Mouse (Mus musculus): ENCODE results near the gene Hist1h2ad. TPM values are rescaled to one million over a fixed set of nuclear protein-coding genes. Genes with fewer than 3 reads are reported as not detected.
A peak's percentile ranks its signal among the peaks of the same experiment; 100 is the strongest.
"Not testable (repeated sequence)": the region's sequence is repeated elsewhere in the genome, so short reads cannot be mapped to it uniquely, and the experiment has no call there.

Hist1h2ad gene
- polyA plus RNA-seq, 2 experiments, result 1.2 to 6.1 TPM

- peak overlapping the region; percentile 45 for H3K4me3 ChIP-seq (replicated peaks; ENCODE audit: low read length)
- peaks cover 25% of the 10 kb centered on the region for H3K4me1 ChIP-seq (ENCODE audit: control insufficient read depth, insufficient read depth, low read length)
- DNase-seq (ENCODE audit: low spot score) (peak; percentile 78), ATAC-seq (ENCODE audit: low FRiP score, low read depth) (no peak)
- H3K4me2 ChIP-seq (replicated peaks; ENCODE audit: low read depth, low read length, severe bottlenecking), result peak overlapping the region; percentile 80
- H3K36me3 ChIP-seq (ENCODE audit: control insufficient read depth, insufficient read depth, low read length), result no peaks in the 10 kb centered on the region
- H3K27ac ChIP-seq (replicated peaks; ENCODE audit: low read depth, low read length), result peak overlapping the region; percentile 94
- no peaks in the 10 kb centered on the region for H3K9me3 ChIP-seq (ENCODE audit: control insufficient read depth, low read length)
- WGBS, result under 1% methylated on average over 21 of the region's 21 CpGs
- H3K27me3 ChIP-seq (ENCODE audit: control insufficient read depth, insufficient read depth, low read length), result no peaks in the 10 kb centered on the region
- peak overlapping the region; percentile 67 for H3K9ac ChIP-seq (ENCODE audit: low read depth, low read length, severe bottlenecking)
- peak; percentile 88; the same call in 1 of the 2 replicates for TF ChIP-seq POLR2A (IDR thresholded peaks at IDR 0.05; ENCODE audit: borderline replicate concordance, extremely low read depth, insufficient read depth, insufficient read length)
Observed at GRCm38 (mm10) chr13:23585029-23585441, 10.9 kb downstream of the Hist1h2ad start.

GRCm38 (mm10) chr13:23585442-23586098, 11.4 kb downstream of the Hist1h2ad start:
- Histone ChIP-seq H3K27ac (replicated peaks; ENCODE audit: low read depth, low read length) (peak overlapping the region; percentile 94), H3K9ac (ENCODE audit: low read depth, low read length, severe bottlenecking) (peak overlapping the region; percentile 67), H3K4me3 (replicated peaks; ENCODE audit: low read length) (peak overlapping the region; percentile 45), H3K4me2 (replicated peaks; ENCODE audit: low read depth, low read length, severe bottlenecking) (peak overlapping the region; percentile 80), H3K4me1 (ENCODE audit: control insufficient read depth, insufficient read depth, low read length) (peaks cover 25% of the 10 kb centered on the region)
- WGBS, result under 1% methylated on average over 22 of the region's 36 CpGs
- not testable (repeated sequence) for H3K36me3 ChIP-seq (ENCODE audit: control insufficient read depth, insufficient read depth, low read length); H3K27me3 ChIP-seq (ENCODE audit: control insufficient read depth, insufficient read depth, low read length); H3K9me3 ChIP-seq (ENCODE audit: control insufficient read depth, low read length)
- DNase-seq (ENCODE audit: low spot score) (peak; percentile 95), ATAC-seq (ENCODE audit: low FRiP score, low read depth) (peak; percentile 85)
- peak; percentile 96; the same call in 1 of the 2 replicates for TF ChIP-seq POLR2A (IDR thresholded peaks at IDR 0.05; ENCODE audit: borderline replicate concordance, extremely low read depth, insufficient read depth, insufficient read length)

GRCm38 (mm10) chr13:23586099-23586939, 12.1 kb downstream of the Hist1h2ad start:
- TF ChIP-seq POLR2A (IDR thresholded peaks at IDR 0.05; ENCODE audit: borderline replicate concordance, extremely low read depth, insufficient read depth, insufficient read length), result no peak
- peaks cover 21% of the 10 kb centered on the region for H3K4me1 ChIP-seq (ENCODE audit: control insufficient read depth, insufficient read depth, low read length)
- no peaks in the 10 kb centered on the region for H3K9me3 ChIP-seq (ENCODE audit: control insufficient read depth, low read length)
- H3K4me3 ChIP-seq (replicated peaks; ENCODE audit: low read length), result peak overlapping the region; percentile 45
- peak overlapping the region; percentile 80 for H3K4me2 ChIP-seq (replicated peaks; ENCODE audit: low read depth, low read length, severe bottlenecking)
- no peak for ATAC-seq (ENCODE audit: low FRiP score, low read depth)
- no peaks in the 10 kb centered on the region for H3K36me3 ChIP-seq (ENCODE audit: control insufficient read depth, insufficient read depth, low read length)
- H3K27me3 ChIP-seq (ENCODE audit: control insufficient read depth, insufficient read depth, low read length), result no peaks in the 10 kb centered on the region
- H3K9ac ChIP-seq (ENCODE audit: low read depth, low read length, severe bottlenecking), result peak overlapping the region; percentile 50
- 1% methylated on average over 20 of the region's 22 CpGs for WGBS
- H3K27ac ChIP-seq (replicated peaks; ENCODE audit: low read depth, low read length), result peak overlapping the region; percentile 94
- no peak for DNase-seq (ENCODE audit: low spot score)

GRCm38 (mm10) chr13:23586940-23587225, 12.7 kb downstream of the Hist1h2ad start:
- Histone ChIP-seq H3K27me3 (ENCODE audit: control insufficient read depth, insufficient read depth, low read length) (no peaks in the 10 kb centered on the region), H3K36me3 (ENCODE audit: control insufficient read depth, insufficient read depth, low read length) (no peaks in the 10 kb centered on the region), H3K9me3 (ENCODE audit: control insufficient read depth, low read length) (no peaks in the 10 kb centered on the region), H3K4me3 (replicated peaks; ENCODE audit: low read length) (peak overlapping the region; percentile 45), H3K9ac (ENCODE audit: low read depth, low read length, severe bottlenecking) (peak overlapping the region; percentile 50), H3K4me2 (replicated peaks; ENCODE audit: low read depth, low read length, severe bottlenecking) (peak overlapping the region; percentile 80), H3K27ac (replicated peaks; ENCODE audit: low read depth, low read length) (peak overlapping the region; percentile 90), H3K4me1 (ENCODE audit: control insufficient read depth, insufficient read depth, low read length) (peaks cover 20% of the 10 kb centered on the region)
- no peak for ATAC-seq (ENCODE audit: low FRiP score, low read depth)
- no peak for TF ChIP-seq POLR2A (IDR thresholded peaks at IDR 0.05; ENCODE audit: borderline replicate concordance, extremely low read depth, insufficient read depth, insufficient read length)
- WGBS, result 0% methylated on average over 1 of the region's 1 CpGs
- DNase-seq (ENCODE audit: low spot score), result no peak

- Histone ChIP-seq H3K27ac (replicated peaks; ENCODE audit: low read depth, low read length) (no peak overlapping the region), H3K36me3 (ENCODE audit: control insufficient read depth, insufficient read depth, low read length) (no peaks in the 10 kb centered on the region), H3K9me3 (ENCODE audit: control insufficient read depth, low read length) (no peaks in the 10 kb centered on the region), H3K4me1 (ENCODE audit: control insufficient read depth, insufficient read depth, low read length) (peaks cover 16% of the 10 kb centered on the region), H3K4me3 (replicated peaks; ENCODE audit: low read length) (no peak overlapping the region), H3K9ac (ENCODE audit: low read depth, low read length, severe bottlenecking) (no peak overlapping the region), H3K27me3 (ENCODE audit: control insufficient read depth, insufficient read depth, low read length) (no peaks in the 10 kb centered on the region), H3K4me2 (replicated peaks; ENCODE audit: low read depth, low read length, severe bottlenecking) (no peak overlapping the region)
- ATAC-seq (ENCODE audit: low FRiP score, low read depth) (no peak), DNase-seq (ENCODE audit: low spot score) (no peak)
- no peak for TF ChIP-seq POLR2A (IDR thresholded peaks at IDR 0.05; ENCODE audit: borderline replicate concordance, extremely low read depth, insufficient read depth, insufficient read length)
- 93% methylated on average over 7 of the region's 7 CpGs for WGBS
Observed at GRCm38 (mm10) chr13:23591206-23591605, 17.0 kb downstream of the Hist1h2ad start.

GRCm38 (mm10) chr13:23591886-23592285, 17.7 kb downstream of the Hist1h2ad start:
- H3K4me1 ChIP-seq (ENCODE audit: control insufficient read depth, insufficient read depth, low read length), result peaks cover 11% of the 10 kb centered on the region
- not testable (repeated sequence) for H3K27ac ChIP-seq (replicated peaks; ENCODE audit: low read depth, low read length); H3K27me3 ChIP-seq (ENCODE audit: control insufficient read depth, insufficient read depth, low read length); H3K36me3 ChIP-seq (ENCODE audit: control insufficient read depth, insufficient read depth, low read length); H3K9ac ChIP-seq (ENCODE audit: low read depth, low read length, severe bottlenecking); H3K9me3 ChIP-seq (ENCODE audit: control insufficient read depth, low read length); H3K4me2 ChIP-seq (replicated peaks; ENCODE audit: low read depth, low read length, severe bottlenecking); H3K4me3 ChIP-seq (replicated peaks; ENCODE audit: low read length); ATAC-seq (ENCODE audit: low FRiP score, low read depth); DNase-seq (ENCODE audit: low spot score)
- 80% methylated on average over 6 of the region's 7 CpGs for WGBS
